Mouse (Mus musculus) kidney, embryonic 16.5 days (tissue): ENCODE measurements around the gene Crip2. TPM values are rescaled to one million over a fixed set of nuclear protein-coding genes. Genes with fewer than 3 reads are reported as not detected.

Experiments used
- ATAC-seq: fragments of 200-750 bp; cut with Nextera tagmentation; 2 replicates; pipeline ENCODE4 v1.8.0; 2017; ENCODE audit warnings: moderate TSS enrichment; ENCODE audit not compliant: low FRiP score, low TSS enrichment
- H3K27ac ChIP-seq: fragments of 300-500 bp; sonication (generic); 2 replicates; pipeline ENCODE4 v1.5.1; 2014; ENCODE audit warnings: low read length
- H3K27me3 ChIP-seq: fragments of 300-500 bp; sonication (generic); 2 replicates; pipeline ENCODE4 v1.6.1; 2014; ENCODE audit warnings: low read length, control low read depth, mixed read lengths; ENCODE audit not compliant: insufficient read depth
- H3K36me3 ChIP-seq: fragments of 300-500 bp; sonication (generic); 2 replicates; pipeline ENCODE4 v1.6.1; 2014; ENCODE audit warnings: low read length, control low read depth, mixed read lengths; ENCODE audit not compliant: insufficient read depth
- H3K4me1 ChIP-seq: fragments of 300-500 bp; sonication (generic); 2 replicates; pipeline ENCODE4 v1.6.1; 2014; ENCODE audit warnings: low read length, control low read depth, mixed read lengths; ENCODE audit not compliant: insufficient read depth
- H3K4me2 ChIP-seq: fragments of 300-500 bp; sonication (generic); replicated peaks from 2 replicates; pipeline ENCODE4 v1.6.1; 2014; ENCODE audit warnings: low read depth, low read length
- H3K4me3 ChIP-seq: fragments of 300-500 bp; sonication (generic); 2 replicates; pipeline ENCODE4 v1.5.1; 2014; ENCODE audit warnings: mild to moderate bottlenecking, low read length
- H3K9ac ChIP-seq: fragments of 300-500 bp; sonication (generic); replicated peaks from 2 replicates; pipeline ENCODE4 v1.6.1; 2014; ENCODE audit warnings: low read length
- H3K9me3 ChIP-seq: fragments of 300-500 bp; sonication (generic); 2 replicates; pipeline ENCODE4 v1.6.1; 2016; ENCODE audit warnings: low read length, control low read depth
- WGBS: fragments of 180-500 bp; shearing (Covaris S2); extraction: QIAGEN DNeasy Blood & Tissue Kit; methylation state at CpG from one replicate; pipeline ENCODE4 v1.1.7; 2014; 5-methylcytosine and 5-hydroxymethylcytosine counted together
- polyA plus RNA-seq: library from polyadenylated mRNA; unstranded; fragments of >200 nt; fragmentation: Nextera tagmentation; extraction: Ambion mirVana; gene quantifications from 2 replicates; pipeline ENCODE4 v1.2.1, GENCODE M21; 2015

Gene Crip2
- polyA plus RNA-seq, 1 experiment from 2014 or later: 263 TPM

- Histone ChIP-seq H3K36me3 (peaks cover 18% of the 10 kb centered on the region), H3K27me3 (no peaks in the 10 kb centered on the region; the same call in 1 of the 2 replicates), H3K9ac (peak within 1 kb of the TSS; percentile 51), H3K4me1 (peaks cover 67% of the 10 kb centered on the region), H3K4me3 (peak within 1 kb of the TSS; percentile 32), H3K27ac (peak within 1 kb of the TSS; percentile 19; the same call in 1 of the 2 replicates), H3K4me2 (peak within 1 kb of the TSS; percentile 59), H3K9me3 (no peaks in the 10 kb centered on the region)
- WGBS: 6% methylated on average over 45 of the region's 45 CpGs
- peak; percentile 17; the same call in 1 of the 2 replicates for ATAC-seq
These were observed 6.3 kb downstream of the Crip2 start, which contains the start of gene Crip1 for GRCm38 (mm10) chr12:113146112-113147057. Gene Crip1, plus strand, starts transcription at chr12:113146316.

- H3K9me3 ChIP-seq: no peaks in the 10 kb centered on the region
- 77% methylated on average over 8 of the region's 8 CpGs for WGBS
- peaks cover 67% of the 10 kb centered on the region for H3K4me1 ChIP-seq
- no peaks in the 10 kb centered on the region; the same call in 1 of the 2 replicates for H3K27me3 ChIP-seq
- H3K27ac ChIP-seq: peak overlapping the region; percentile 18; the same call in 1 of the 2 replicates
- H3K4me3 ChIP-seq: no peak overlapping the region
- ATAC-seq: no peak
- no peak overlapping the region for H3K4me2 ChIP-seq
- H3K36me3 ChIP-seq: peaks cover 18% of the 10 kb centered on the region
- H3K9ac ChIP-seq: no peak overlapping the region; the same call in 1 of the 2 replicates
These were observed 7.4 kb downstream of the Crip2 start for GRCm38 (mm10) chr12:113147481-113147880.

- H3K4me1 ChIP-seq: peaks cover 58% of the 10 kb centered on the region
- no peaks in the 10 kb centered on the region; the same call in 1 of the 2 replicates for H3K27me3 ChIP-seq
- ATAC-seq: no peak
These were observed 8.5 kb downstream of the Crip2 start for GRCm38 (mm10) chr12:113148381-113149035.

DNA sequence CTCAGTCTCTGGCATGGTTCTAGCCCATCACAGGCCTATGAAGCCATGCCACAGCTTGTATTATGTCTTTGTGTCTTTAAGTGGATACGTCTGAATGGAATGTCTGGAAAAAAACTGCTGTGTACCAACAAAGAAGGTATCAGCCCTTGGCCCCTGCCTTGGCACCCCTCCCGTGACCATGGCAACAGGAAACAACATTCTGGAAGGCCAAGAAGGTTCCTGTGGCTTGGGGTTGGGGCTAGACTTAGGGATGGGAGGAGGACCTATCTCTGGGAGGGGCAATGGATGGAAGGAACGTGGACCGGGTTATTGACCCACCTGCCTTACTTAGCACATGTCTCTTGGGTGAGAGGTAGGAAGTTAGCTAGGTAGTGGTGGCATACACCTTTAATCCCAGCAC lies 9.3 kb downstream of the Crip2 start:
- Histone ChIP-seq H3K9me3 (no peaks in the 10 kb centered on the region), H3K4me2 (no peak overlapping the region), H3K4me1 (peaks cover 51% of the 10 kb centered on the region), H3K27me3 (no peaks in the 10 kb centered on the region; the same call in 1 of the 2 replicates), H3K27ac (no peak overlapping the region), H3K4me3 (no peak overlapping the region), H3K36me3 (peaks cover 8% of the 10 kb centered on the region; the same call in 1 of the 2 replicates), H3K9ac (no peak overlapping the region)
- 81% methylated on average over 4 of the region's 4 CpGs for WGBS
- ATAC-seq: no peak

More at GRCm38 (mm10) chr12:113148381-113149035, 8.5 kb downstream of the Crip2 start:
- H3K4me2 ChIP-seq: no peak overlapping the region
- no peak overlapping the region for H3K27ac ChIP-seq
- peaks cover 16% of the 10 kb centered on the region for H3K36me3 ChIP-seq
- H3K9me3 ChIP-seq: no peaks in the 10 kb centered on the region
- H3K9ac ChIP-seq: no peak overlapping the region
- WGBS: 42% methylated on average over 16 of the region's 16 CpGs
- H3K4me3 ChIP-seq: no peak overlapping the region

GRCm38 (mm10) chr12:113149896-113150295 lies 9.9 kb downstream of the Crip2 start:
- H3K9ac ChIP-seq: no peak overlapping the region
- H3K4me3 ChIP-seq: no peak overlapping the region
- no peaks in the 10 kb centered on the region; the same call in 1 of the 2 replicates for H3K27me3 ChIP-seq
- WGBS: 73% methylated on average over 3 of the region's 3 CpGs
- no peak overlapping the region for H3K4me2 ChIP-seq
- H3K36me3 ChIP-seq: peaks cover 2% of the 10 kb centered on the region; the same call in 1 of the 2 replicates
- H3K27ac ChIP-seq: no peak overlapping the region
- peaks cover 54% of the 10 kb centered on the region for H3K4me1 ChIP-seq
- H3K9me3 ChIP-seq: no peaks in the 10 kb centered on the region
- ATAC-seq: no peak

DNA sequence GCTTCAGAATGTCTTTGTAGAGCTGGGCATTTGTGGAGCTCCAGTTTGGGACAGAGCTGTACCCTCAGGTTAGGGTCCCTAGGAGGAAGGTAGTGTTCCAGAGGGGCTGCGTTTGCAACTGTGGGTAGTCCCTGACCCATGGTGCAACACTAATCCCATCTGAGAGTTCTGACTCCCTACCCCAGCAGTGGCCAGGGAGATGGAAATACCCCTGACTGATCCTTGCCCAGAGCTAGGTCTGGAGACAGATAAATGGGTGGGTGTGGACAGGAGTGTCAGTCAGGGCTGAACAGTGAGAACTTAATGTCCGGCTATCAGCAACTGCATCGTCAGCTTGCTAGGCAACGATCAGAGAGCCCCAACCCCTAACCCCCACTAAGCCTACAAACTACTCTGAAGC lies 10.6 kb downstream of the Crip2 start:
- ATAC-seq: no peak
- Histone ChIP-seq H3K4me2 (no peak overlapping the region), H3K36me3 (no peaks in the 10 kb centered on the region; the same call in 1 of the 2 replicates), H3K9me3 (no peaks in the 10 kb centered on the region), H3K4me1 (peaks cover 55% of the 10 kb centered on the region), H3K4me3 (no peak overlapping the region), H3K27me3 (no peaks in the 10 kb centered on the region; the same call in 1 of the 2 replicates), H3K9ac (no peak overlapping the region), H3K27ac (no peak overlapping the region)
- 78% methylated on average over 4 of the region's 4 CpGs for WGBS

GRCm38 (mm10) chr12:113151046-113151445 lies 11.0 kb downstream of the Crip2 start:
- Histone ChIP-seq H3K4me1 (peaks cover 51% of the 10 kb centered on the region), H3K9ac (no peak overlapping the region; the same call in 1 of the 2 replicates)

GRCm38 (mm10) chr12:113151661-113152271 lies 11.7 kb downstream of the Crip2 start:
- no peak overlapping the region for H3K27ac ChIP-seq
- peak overlapping the region; percentile 70 for H3K9ac ChIP-seq
- H3K4me1 ChIP-seq: peaks cover 47% of the 10 kb centered on the region
- H3K27me3 ChIP-seq: no peaks in the 10 kb centered on the region; the same call in 1 of the 2 replicates
- no peaks in the 10 kb centered on the region for H3K9me3 ChIP-seq
- WGBS: 1% methylated on average over 36 of the region's 36 CpGs
- peak overlapping the region; percentile 95 for H3K4me2 ChIP-seq
- no peaks in the 10 kb centered on the region for H3K36me3 ChIP-seq
- H3K4me3 ChIP-seq: peak overlapping the region; percentile 63
- no peak for ATAC-seq

More at GRCm38 (mm10) chr12:113151046-113151445, 11.0 kb downstream of the Crip2 start:
- ATAC-seq: no peak
- Histone ChIP-seq H3K27me3 (no peaks in the 10 kb centered on the region; the same call in 1 of the 2 replicates), H3K9me3 (no peaks in the 10 kb centered on the region), H3K4me2 (peak overlapping the region; percentile 95; the same call in 1 of the 2 replicates), H3K27ac (no peak overlapping the region), H3K4me3 (no peak overlapping the region), H3K36me3 (no peaks in the 10 kb centered on the region)
- WGBS: 68% methylated on average over 8 of the region's 8 CpGs

DNA sequence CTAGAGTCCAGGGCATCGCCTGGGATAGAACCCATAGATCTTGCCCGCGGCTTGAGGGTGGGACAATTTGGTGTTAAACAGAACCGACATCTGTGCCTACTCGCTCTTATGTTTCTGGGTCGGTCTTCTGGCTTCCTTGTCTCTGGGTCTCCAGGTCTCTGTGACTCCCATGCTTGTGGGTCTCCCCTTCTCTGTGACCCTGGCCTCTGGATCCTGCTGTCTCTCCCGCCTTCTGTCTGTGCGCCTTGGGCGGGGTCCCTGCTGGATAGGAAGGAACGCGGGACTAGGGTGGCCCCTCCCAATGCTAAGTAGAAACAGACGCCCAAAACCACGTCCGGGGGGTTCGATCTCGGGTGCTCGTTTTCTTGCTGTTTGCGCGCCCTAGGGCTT lies 12.2 kb downstream of the Crip2 start:
- H3K27me3 ChIP-seq: no peaks in the 10 kb centered on the region; the same call in 1 of the 2 replicates
- H3K27ac ChIP-seq: no peak overlapping the region
- 29% methylated on average over 19 of the region's 19 CpGs for WGBS
- peaks cover 47% of the 10 kb centered on the region for H3K4me1 ChIP-seq
- no peaks in the 10 kb centered on the region for H3K36me3 ChIP-seq
- no peak for ATAC-seq
- peak overlapping the region; percentile 70 for H3K9ac ChIP-seq
- no peaks in the 10 kb centered on the region for H3K9me3 ChIP-seq
- peak overlapping the region; percentile 63 for H3K4me3 ChIP-seq
- H3K4me2 ChIP-seq: peak overlapping the region; percentile 95
